Mouse (Mus musculus): ENCODE measurements around the gene Scrg1. TPM values are rescaled to one million over a fixed set of nuclear protein-coding genes. Genes with fewer than 3 reads are reported as not detected.
"Not testable (repeated sequence)": the region's sequence is repeated elsewhere in the genome, so short reads cannot be mapped to it uniquely, and the experiment has no call there.

Scrg1 gene
- polyA plus RNA-seq (2012; rRNA removed), result 78.7 and 95.9 TPM in 2 replicates

DNA sequence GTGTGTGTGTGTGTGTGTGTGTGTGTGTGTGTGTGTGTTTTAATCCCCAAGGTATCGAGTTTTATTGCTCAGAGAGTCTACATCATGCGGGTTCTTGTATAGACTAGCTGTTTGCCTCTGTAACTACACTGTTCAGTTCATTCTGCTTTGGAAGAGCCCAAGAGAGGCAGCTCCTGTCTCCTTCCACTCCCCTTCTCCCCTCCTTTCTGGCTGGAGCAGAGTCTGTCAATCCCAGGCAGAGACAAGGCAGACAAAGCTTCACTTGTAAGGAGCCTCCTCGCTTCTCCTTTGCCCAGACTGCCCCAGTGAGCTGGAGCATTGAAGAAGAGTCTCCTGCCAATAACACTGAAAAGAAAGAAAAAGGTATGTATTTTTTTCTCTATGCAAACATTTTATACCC, at the start of gene Scrg1:
Scrg1 (plus strand) TSS at position 159 of the 400 bp plus-strand sequence.
- no peak for DNase-seq (ENCODE audit: extremely low spot score in 1 of 2, low spot score in 1 of 2)

DNA sequence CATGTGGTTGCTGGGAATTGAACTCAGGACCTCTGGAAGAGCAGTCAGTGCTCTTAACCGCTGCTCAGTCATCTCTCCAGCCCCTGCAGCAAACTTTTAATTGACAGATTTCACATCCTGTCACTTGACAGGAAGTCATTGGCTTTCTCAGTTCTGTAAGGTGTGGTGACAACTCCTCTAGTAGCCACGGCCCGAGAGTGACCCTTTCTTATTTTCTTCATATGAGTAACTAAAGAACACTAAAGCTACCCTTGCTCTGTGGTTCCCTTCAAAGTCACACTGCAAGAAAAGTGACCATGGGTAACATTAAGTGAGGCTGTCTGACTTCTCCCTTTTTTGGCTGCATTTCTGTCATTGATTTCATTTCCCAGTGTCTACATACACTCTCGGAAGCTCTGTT, 49.4 kb upstream of the Scrg1 start:
- DNase-seq (ENCODE audit: extremely low spot score in 1 of 2, low spot score in 1 of 2), result no peak

DNA sequence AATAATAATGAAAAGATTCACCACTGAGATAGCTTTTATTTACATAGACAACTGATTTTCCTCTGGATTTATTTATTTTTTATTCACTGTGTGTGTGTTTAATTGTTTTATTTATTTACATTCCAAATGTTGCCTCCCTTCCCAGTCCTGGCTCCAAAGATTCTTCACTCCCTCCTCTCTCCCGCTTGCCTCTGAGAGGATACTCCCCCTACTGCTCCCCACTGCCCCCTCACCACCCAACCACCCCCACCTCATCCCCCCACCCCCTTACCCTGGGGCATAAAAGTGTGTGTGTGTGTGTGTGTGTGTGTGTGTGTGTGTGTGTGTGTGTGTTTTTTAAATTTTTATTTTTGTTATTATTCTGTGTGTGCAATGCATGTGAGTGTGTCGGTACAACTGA, 46.4 kb upstream of the Scrg1 start:
- no peak for DNase-seq (ENCODE audit: extremely low spot score in 1 of 2, low spot score in 1 of 2)

- DNase-seq (ENCODE audit: extremely low spot score in 1 of 2, low spot score in 1 of 2), result no peak
These were observed 45.8 kb upstream of the Scrg1 start for GRCm38 (mm10) chr8:57409779-57410472.

DNA sequence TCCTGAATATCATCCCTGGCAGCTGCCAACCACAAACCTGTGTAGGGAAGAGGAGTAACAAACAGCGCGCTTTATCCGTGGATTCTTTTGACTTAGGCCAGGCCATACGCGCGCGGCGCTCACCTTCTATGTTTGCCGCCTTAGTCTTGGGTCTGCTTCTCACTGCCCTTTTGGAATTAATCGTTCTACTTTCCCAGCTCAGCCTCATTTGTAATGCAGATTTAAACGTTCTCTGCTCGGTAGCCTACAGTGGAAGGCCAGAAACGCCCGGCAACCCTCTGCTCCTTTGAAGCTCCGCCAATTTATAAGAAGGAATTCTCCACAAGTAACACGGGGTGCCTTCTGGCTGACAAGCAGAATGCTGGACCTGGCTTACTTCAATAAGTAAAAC, 45.3 kb upstream of the Scrg1 start:
- peak in 1 of 2 experiments; percentile 21 for DNase-seq (ENCODE audit: extremely low spot score in 1 of 2, low spot score in 1 of 2)

DNA sequence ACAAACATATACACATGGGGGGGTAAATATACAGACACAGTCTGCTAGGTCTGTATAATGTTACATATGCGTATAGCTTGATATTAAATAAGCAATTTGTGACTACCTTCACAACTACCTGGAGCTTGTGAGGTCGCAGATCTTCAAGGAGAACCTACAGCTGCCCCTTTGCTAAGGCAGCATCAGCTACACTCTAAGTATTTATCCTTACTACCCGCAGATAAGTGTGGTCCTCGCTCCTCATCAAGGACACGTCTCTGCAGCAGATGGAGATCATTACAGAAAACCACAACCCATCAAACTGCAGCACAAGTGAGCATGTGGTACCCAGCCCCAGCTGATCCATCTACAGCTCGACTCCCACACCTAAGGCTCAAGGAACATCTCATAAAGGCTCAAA, 44.4 kb upstream of the Scrg1 start:
- no peak for DNase-seq (ENCODE audit: extremely low spot score in 1 of 2, low spot score in 1 of 2)

- no peak for DNase-seq (ENCODE audit: extremely low spot score in 1 of 2, low spot score in 1 of 2)
These were observed 38.9 kb upstream of the Scrg1 start for GRCm38 (mm10) chr8:57416827-57417226.

DNA sequence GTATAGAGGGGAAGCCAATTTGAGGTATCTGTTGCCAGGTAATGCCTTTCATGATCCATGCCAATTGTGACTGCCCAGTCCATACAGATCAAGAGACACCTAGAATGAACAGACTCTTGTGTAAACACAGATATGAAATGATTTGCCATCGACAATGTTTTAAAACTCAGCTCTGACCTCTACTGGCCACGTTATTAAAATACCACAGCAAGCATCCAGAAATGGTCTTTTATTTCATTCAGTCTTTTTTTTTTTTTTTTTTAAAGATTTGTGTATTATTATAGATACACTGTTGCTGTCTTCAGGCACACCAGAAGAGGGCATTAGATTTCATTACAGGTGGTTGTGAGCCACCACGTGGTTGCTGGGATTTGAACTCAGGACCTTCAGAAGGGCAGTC, 29.6 kb upstream of the Scrg1 start:
- DNase-seq (ENCODE audit: extremely low spot score in 1 of 2, low spot score in 1 of 2), result peak in 1 of 2 experiments; percentile 60

GRCm38 (mm10) chr8:57427581-57428366, 27.9 kb upstream of the Scrg1 start:
- no peak for DNase-seq (ENCODE audit: extremely low spot score in 1 of 2, low spot score in 1 of 2)

- no peak for DNase-seq (ENCODE audit: extremely low spot score in 1 of 2, low spot score in 1 of 2)
These were observed 27.2 kb upstream of the Scrg1 start for GRCm38 (mm10) chr8:57428566-57428965.

- DNase-seq (ENCODE audit: extremely low spot score in 1 of 2, low spot score in 1 of 2), result peak; percentile 36 to 87
These were observed 26.4 kb upstream of the Scrg1 start for GRCm38 (mm10) chr8:57429166-57429887.

- not testable (repeated sequence) for DNase-seq (ENCODE audit: extremely low spot score in 1 of 2, low spot score in 1 of 2)
These were observed 25.8 kb upstream of the Scrg1 start for GRCm38 (mm10) chr8:57429888-57430274.

GRCm38 (mm10) chr8:57430901-57431300, 24.8 kb upstream of the Scrg1 start:
- DNase-seq (ENCODE audit: extremely low spot score in 1 of 2, low spot score in 1 of 2), result peak; percentile 38 to 61

- no peak for DNase-seq (ENCODE audit: extremely low spot score in 1 of 2, low spot score in 1 of 2)
These were observed 22.9 kb upstream of the Scrg1 start for GRCm38 (mm10) chr8:57432802-57433201.

GRCm38 (mm10) chr8:57435768-57436436, 19.8 kb upstream of the Scrg1 start:
- DNase-seq (ENCODE audit: extremely low spot score in 1 of 2, low spot score in 1 of 2), result peak; percentile 74 to 80

DNA sequence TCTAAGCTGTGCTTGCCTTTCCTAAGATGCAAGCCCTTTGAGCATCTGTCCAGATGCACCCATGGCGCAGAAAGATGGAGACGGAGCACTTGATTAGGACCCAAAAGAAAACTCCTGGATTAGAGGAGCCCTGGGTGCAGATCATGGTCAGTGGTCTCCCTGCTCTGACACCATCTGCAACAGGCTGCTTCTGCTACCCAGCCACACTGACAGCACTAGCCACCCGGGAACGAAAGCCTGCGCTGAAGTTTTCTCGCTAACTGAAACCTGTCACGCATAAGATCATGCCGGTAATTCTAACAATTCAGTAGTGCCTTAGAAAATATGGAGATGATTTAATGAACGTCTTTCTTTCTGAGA, 19.3 kb upstream of the Scrg1 start:
- no peak for DNase-seq (ENCODE audit: extremely low spot score in 1 of 2, low spot score in 1 of 2)

- DNase-seq (ENCODE audit: extremely low spot score in 1 of 2, low spot score in 1 of 2), result no peak
These were observed 14.6 kb upstream of the Scrg1 start for GRCm38 (mm10) chr8:57441131-57441530.

GRCm38 (mm10) chr8:57441556-57441955, 14.2 kb upstream of the Scrg1 start:
- no peak for DNase-seq (ENCODE audit: extremely low spot score in 1 of 2, low spot score in 1 of 2)

GRCm38 (mm10) chr8:57443289-57443688, 12.4 kb upstream of the Scrg1 start:
- DNase-seq (ENCODE audit: extremely low spot score in 1 of 2, low spot score in 1 of 2), result no peak

DNA sequence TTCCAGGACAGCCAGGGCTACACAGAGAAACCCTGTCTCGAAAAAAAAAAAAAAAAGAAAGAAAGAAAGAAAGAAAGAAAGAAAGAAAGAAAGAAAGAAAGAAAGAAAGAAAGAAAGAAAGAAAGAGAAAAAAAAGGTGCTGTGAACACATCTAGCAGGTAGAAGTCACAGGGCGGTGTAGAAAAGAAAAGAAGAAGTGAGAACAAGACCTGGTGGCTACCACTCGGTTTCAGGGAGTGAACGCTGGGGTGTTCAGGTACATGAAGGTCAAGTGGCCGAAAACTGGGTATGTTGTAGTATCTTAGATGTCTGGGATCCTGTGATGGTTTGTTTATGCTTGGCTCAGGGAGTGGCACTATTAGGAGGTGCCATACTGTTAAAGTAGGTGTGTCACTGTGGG, 9.8 kb upstream of the Scrg1 start:
- DNase-seq (ENCODE audit: extremely low spot score in 1 of 2, low spot score in 1 of 2), result not testable (repeated sequence)

DNA sequence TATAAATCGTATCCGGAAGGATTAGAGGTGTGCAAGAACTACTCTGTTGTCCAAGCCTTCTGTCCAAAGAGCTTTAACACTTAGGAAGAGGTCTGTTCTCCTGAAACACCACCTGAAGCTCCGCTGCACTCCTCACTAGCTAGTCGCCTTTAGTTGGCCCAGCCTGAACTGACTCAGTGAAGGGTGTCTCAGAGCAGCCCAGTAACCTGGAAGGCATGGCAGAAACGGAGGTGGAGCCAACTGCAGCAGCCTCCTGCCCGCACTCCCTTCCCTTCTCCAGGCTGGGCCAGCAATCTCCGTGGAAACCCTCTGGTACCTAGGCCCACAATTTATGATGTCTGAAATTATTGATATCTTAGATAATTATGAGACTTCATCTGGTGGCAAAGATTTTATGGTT, 5.0 kb upstream of the Scrg1 start:
- DNase-seq (ENCODE audit: extremely low spot score in 1 of 2, low spot score in 1 of 2), result no peak
